Mouse (Mus musculus): ENCODE data around the gene Rora. TPM values are rescaled to one million over a fixed set of nuclear protein-coding genes. Genes with fewer than 3 reads are reported as not detected.

The Rora gene
- polyA plus RNA-seq, 1 experiment from 2014 or later: 5.0 TPM

DNA sequence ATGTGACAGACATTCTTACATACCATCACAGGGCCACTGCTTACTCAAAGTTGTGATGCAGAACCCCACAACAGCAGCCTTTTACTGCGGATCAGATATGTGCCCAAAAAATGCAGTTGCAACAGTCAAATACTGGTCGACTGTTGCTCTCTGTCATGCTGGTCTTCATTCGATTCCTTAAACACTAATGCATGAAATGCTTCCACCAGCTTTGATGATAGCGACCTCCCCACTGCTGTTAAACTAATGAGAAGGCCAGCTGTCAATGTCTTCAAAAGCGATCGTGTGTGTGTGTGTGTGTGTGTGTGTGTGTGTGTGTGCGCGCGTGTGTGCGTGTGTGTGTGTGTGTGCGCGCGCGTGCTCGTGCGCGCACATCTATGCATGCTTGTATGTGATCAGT lies 730.9 kb downstream of the Rora start:
- Histone ChIP-seq H3K27ac (no peak overlapping the region), H3K27me3 (ENCODE audit: insufficient read depth, poor library complexity, severe bottlenecking) (no peaks in the 10 kb centered on the region), H3K9me3 (no peaks in the 10 kb centered on the region), H3K4me3 (no peak overlapping the region), H3K4me1 (no peaks in the 10 kb centered on the region), H3K36me3 (no peaks in the 10 kb centered on the region)
- WGBS: 89% methylated on average over 17 of the region's 17 CpGs
- DNase-seq (ENCODE audit: low spot score): no peak

DNA sequence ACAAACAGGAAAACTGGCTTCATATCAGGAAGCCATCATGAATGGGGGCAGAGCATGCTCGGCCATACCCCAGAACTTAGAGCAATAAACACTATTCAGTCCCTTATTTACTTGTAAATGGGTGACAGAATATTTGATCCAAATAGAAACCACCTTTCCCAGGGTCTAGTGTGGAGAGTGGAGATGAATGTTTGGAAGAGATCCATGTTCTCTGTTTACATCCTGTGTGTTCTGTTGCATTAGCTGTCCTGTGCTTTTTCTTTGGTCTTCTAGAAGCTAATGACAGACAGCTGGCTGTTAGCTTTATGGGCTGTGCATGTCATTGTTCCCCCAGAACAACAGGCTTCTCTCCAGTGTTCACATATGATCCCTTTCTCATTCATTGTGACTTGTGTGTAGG lies 731.3 kb downstream of the Rora start:
- WGBS: 90% methylated on average over 1 of the region's 1 CpGs
- H3K27me3 ChIP-seq (ENCODE audit: insufficient read depth, poor library complexity, severe bottlenecking): no peaks in the 10 kb centered on the region
- no peaks in the 10 kb centered on the region for H3K9me3 ChIP-seq
- H3K4me1 ChIP-seq: no peaks in the 10 kb centered on the region
- no peak overlapping the region for H3K27ac ChIP-seq
- DNase-seq (ENCODE audit: low spot score): no peak
- no peak overlapping the region for H3K4me3 ChIP-seq
- H3K36me3 ChIP-seq: no peaks in the 10 kb centered on the region

DNA sequence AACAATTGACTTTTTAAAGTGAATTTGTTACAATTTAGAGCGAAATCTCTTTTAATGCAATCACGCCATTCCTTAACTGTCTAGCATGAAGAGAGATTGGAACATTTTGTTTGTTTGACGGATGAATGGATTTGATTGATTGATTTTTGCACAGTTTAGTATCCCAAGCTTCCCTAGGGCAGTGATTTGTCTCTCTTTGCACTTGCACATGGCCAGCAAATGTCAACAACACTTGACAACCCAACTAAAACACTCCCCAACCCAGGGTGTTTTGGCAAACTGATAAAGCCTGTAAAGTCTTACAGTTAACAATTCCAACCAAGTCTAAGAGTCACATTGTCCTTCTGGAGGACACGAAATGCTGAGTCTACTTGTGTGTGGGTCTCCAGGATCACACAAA lies 733.7 kb downstream of the Rora start:
- Histone ChIP-seq H3K27ac (no peak overlapping the region), H3K4me3 (no peak overlapping the region), H3K27me3 (ENCODE audit: insufficient read depth, poor library complexity, severe bottlenecking) (no peaks in the 10 kb centered on the region), H3K9me3 (no peaks in the 10 kb centered on the region), H3K4me1 (no peaks in the 10 kb centered on the region), H3K36me3 (no peaks in the 10 kb centered on the region)
- WGBS: 77% methylated on average over 4 of the region's 4 CpGs
- no peak for DNase-seq (ENCODE audit: low spot score)

DNA sequence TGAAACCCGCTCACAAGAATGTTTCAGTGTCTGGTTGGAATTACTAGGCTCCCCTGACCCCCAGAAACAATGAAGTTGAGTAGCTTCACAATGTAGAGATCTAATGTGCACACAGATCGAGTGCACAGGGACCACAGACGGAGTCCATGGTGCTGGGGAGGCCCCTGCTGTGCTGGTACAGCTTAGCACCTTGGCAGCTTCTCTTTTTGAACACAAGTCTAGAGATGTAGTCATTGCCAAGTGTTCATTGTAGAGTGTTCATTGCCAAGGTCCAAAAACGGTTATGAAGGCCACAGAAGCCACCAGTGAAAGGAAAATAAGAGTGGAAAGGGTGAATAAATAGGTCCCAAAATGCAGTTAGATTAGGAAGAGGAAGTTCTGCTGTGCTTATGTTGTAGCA lies 737.0 kb downstream of the Rora start:
- DNase-seq (ENCODE audit: low spot score): no peak
- Histone ChIP-seq H3K27ac (no peak overlapping the region), H3K4me1 (no peaks in the 10 kb centered on the region), H3K27me3 (ENCODE audit: insufficient read depth, poor library complexity, severe bottlenecking) (no peaks in the 10 kb centered on the region), H3K4me3 (no peak overlapping the region), H3K36me3 (no peaks in the 10 kb centered on the region), H3K9me3 (no peaks in the 10 kb centered on the region)
- WGBS: 75% methylated on average over 4 of the region's 4 CpGs

DNA sequence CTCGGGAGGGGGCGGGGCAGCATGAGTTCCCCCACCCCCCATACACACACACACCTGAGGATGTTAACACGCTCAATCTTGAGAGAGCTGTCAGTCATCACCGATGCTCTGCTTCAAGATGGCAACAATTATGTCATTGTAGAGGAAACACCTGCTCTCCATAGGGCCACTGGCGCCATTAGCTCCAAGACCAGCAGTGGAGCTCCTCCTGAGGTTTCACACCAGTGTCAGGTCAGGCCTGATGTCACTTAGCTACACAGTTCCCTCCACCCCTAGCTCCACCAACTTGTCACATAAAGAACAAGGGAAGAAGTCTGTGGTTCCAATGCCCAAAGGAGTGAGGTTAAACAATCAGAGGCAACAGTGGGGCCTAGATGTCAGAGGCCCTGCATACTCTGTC lies 740.6 kb downstream of the Rora start:
- no peak overlapping the region for H3K27ac ChIP-seq
- no peaks in the 10 kb centered on the region for H3K9me3 ChIP-seq
- H3K36me3 ChIP-seq: no peaks in the 10 kb centered on the region
- H3K4me3 ChIP-seq: no peak overlapping the region
- no peaks in the 10 kb centered on the region for H3K27me3 ChIP-seq (ENCODE audit: insufficient read depth, poor library complexity, severe bottlenecking)
- DNase-seq (ENCODE audit: low spot score): no peak
- WGBS: 88% methylated on average over 5 of the region's 5 CpGs
- peaks cover 6% of the 10 kb centered on the region; the same call in 1 of the 2 replicates for H3K4me1 ChIP-seq

DNA sequence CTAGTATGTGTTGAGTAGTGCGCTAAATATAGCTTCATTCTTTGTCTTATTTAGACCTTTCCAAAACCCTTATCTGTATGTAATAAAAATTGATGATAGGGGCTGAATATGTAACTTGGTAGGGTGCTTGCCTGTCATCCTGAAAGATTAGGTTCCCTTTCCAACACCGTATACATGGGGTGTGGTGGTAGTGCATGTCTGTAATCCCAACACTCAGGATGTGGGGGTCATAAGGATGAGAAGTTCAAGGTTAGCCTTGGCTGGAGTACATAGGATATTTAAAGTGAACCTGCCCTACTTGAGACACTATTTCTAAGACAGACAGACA lies 743.8 kb downstream of the Rora start:
- whole genome bisulfite sequencing: 48% methylated on average over 2 of the region's 2 CpGs
- Histone ChIP-seq H3K9me3 (no peaks in the 10 kb centered on the region), H3K4me1 (peaks cover 6% of the 10 kb centered on the region; the same call in 1 of the 2 replicates), H3K27ac (peak overlapping the region; percentile 97), H3K4me3 (peak overlapping the region; percentile 75), H3K27me3 (ENCODE audit: insufficient read depth, poor library complexity, severe bottlenecking) (no peaks in the 10 kb centered on the region), H3K36me3 (0 out of 2 replicates have a peak, but pooled peaks cover 3% of the 10 kb centered on the region)
- DNase-seq (ENCODE audit: low spot score): no peak

DNA sequence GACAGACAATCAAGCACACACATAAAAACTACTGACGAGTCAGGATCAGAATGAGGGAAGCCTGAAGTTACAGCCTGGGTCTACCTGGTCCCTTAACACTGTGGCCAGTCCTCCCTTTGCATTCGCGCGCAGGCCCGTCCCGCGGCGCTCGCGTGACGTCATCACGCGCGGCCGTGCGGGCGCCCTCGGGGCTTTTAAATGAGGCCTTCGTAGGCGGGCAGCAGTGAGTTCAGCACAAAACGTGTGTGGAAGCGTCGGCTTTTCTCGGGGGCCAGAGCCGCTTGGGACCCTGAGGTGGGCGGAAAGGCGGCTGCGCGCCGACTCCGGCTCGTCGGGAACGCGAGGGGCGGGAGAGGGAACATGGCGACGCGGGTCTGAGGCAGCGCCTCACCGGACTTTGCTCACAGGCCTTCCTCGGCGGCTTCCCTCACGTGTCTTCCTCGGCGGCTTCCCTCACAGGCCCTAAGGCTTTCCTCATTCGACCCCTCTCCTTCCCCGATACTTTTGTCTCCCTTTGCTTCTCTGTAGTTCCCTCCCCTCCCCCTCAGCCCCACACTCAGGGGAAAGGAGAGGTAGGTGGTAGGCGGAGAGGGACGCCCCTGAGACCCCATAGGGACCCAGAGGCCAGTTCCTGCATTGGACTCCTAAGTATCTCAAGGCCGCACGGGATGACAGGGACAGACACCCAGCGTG lies 744.3 kb downstream of the Rora start, which contains the start of gene Ice2:
Ice2 (plus strand) TSS at position 147 of the 693 bp plus-strand sequence.
- Histone ChIP-seq H3K9me3 (no peaks in the 10 kb centered on the region), H3K27me3 (ENCODE audit: insufficient read depth, poor library complexity, severe bottlenecking) (no peaks in the 10 kb centered on the region), H3K4me3 (peak within 1 kb of the TSS; percentile 75), H3K4me1 (peaks cover 6% of the 10 kb centered on the region; the same call in 1 of the 2 replicates), H3K27ac (peak within 1 kb of the TSS; percentile 97), H3K36me3 (0 out of 2 replicates have a peak, but pooled peaks cover 3% of the 10 kb centered on the region)
- DNase-seq (ENCODE audit: low spot score): peak; percentile 88
- under 1% methylated on average over 53 of the region's 53 CpGs for WGBS

DNA sequence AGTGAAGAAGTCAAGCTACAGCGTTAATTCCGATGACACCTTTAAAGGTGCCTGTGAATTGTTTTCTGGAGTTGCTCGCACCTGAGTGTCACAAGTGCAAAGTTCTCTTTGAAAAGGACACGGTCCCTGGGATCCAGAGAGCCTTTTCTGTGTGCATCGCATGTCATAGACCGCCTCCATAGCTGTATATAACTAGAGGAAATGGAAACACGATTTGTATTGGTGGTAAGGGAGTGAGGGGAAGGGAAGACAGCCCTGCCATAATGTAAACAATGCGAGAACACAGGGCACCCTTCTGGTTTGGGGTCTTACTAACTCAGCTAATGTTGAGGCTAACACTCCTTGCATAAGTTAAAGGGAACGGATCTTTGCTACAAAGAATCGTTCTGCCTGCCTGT lies 744.9 kb downstream of the Rora start:
- H3K9me3 ChIP-seq: no peaks in the 10 kb centered on the region
- H3K36me3 ChIP-seq: 0 out of 2 replicates have a peak, but pooled peaks cover 3% of the 10 kb centered on the region
- H3K27ac ChIP-seq: peak overlapping the region; percentile 97
- H3K27me3 ChIP-seq (ENCODE audit: insufficient read depth, poor library complexity, severe bottlenecking): no peaks in the 10 kb centered on the region
- H3K4me3 ChIP-seq: peak overlapping the region; percentile 75
- H3K4me1 ChIP-seq: peaks cover 6% of the 10 kb centered on the region; the same call in 1 of the 2 replicates
- 20% methylated on average over 10 of the region's 10 CpGs for WGBS
- DNase-seq (ENCODE audit: low spot score): no peak

DNA sequence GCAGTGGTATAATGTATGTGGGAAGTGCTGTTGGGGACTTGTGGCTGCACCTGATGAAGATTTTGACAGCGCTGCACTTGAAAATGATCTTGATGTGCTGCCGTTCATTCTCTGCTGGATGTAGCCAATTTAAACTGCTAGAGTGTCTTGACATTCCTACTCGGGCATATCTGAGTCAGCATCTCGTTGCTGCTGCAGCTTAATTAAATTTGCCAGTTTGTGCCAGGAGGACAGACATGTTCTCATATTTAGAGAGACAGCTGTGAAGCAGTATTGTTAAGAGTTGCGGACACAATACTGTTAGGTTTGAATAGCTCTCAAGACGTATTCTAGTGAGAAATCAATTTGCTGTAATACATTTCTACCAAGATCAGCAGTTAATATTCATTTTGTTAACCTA lies 751.1 kb downstream of the Rora start:
- no peak overlapping the region for H3K27ac ChIP-seq
- no peaks in the 10 kb centered on the region for H3K27me3 ChIP-seq (ENCODE audit: insufficient read depth, poor library complexity, severe bottlenecking)
- H3K4me1 ChIP-seq: no peaks in the 10 kb centered on the region
- WGBS: 80% methylated on average over 6 of the region's 6 CpGs
- DNase-seq (ENCODE audit: low spot score): no peak
- H3K9me3 ChIP-seq: no peaks in the 10 kb centered on the region
- H3K4me3 ChIP-seq: no peak overlapping the region
- no peaks in the 10 kb centered on the region; the same call in 1 of the 2 replicates for H3K36me3 ChIP-seq

DNA sequence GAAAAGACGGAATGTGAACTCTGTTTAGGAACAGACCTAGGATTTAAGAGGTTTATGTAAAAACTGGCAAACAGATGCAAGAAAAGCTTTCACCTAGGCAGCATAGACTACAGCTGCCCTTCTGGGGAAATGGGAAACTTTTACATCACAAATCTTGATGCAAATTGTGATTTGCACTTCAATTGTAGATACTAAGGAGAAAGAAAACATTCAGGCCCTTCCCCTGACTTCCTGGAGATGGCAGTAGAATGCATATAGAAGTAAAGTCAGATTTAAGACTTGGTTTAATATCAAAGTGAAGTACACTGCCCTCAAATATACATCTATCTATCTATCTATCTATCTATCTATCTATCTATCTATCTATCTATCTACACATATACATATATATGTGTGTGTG lies 765.9 kb downstream of the Rora start:
- WGBS: 91% methylated on average over 1 of the region's 1 CpGs
- Histone ChIP-seq H3K4me1 (no peaks in the 10 kb centered on the region), H3K27me3 (ENCODE audit: insufficient read depth, poor library complexity, severe bottlenecking) (no peaks in the 10 kb centered on the region), H3K9me3 (no peaks in the 10 kb centered on the region), H3K36me3 (peaks cover 48% of the 10 kb centered on the region), H3K27ac (no peak overlapping the region), H3K4me3 (no peak overlapping the region)
- DNase-seq (ENCODE audit: low spot score): no peak

DNA sequence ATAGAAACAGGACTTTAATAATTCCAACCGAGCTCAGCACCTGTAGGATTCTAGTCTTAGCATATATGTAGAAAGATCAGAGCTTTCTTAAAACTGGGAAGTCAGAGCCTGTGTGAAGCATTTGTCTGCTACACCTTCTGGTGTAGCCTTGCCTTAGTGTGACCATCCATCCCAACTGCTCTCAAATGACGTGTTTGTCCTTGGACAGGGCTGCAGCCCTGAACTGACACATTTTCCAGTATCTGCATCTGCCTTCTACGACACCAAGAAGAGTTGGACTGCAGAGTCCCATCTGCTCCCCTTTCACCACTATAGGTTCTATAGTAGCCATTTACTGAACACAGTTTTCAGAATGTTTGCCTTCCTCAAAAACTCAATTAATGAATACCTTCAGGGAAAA lies 776.9 kb downstream of the Rora start:
- Histone ChIP-seq H3K9me3 (no peaks in the 10 kb centered on the region), H3K27me3 (ENCODE audit: insufficient read depth, poor library complexity, severe bottlenecking) (no peaks in the 10 kb centered on the region), H3K4me1 (peaks cover 12% of the 10 kb centered on the region; the same call in 1 of the 2 replicates), H3K27ac (no peak overlapping the region), H3K36me3 (peaks cover 46% of the 10 kb centered on the region), H3K4me3 (no peak overlapping the region)
- DNase-seq (ENCODE audit: low spot score): no peak
- WGBS: 78% methylated on average over 3 of the region's 3 CpGs

DNA sequence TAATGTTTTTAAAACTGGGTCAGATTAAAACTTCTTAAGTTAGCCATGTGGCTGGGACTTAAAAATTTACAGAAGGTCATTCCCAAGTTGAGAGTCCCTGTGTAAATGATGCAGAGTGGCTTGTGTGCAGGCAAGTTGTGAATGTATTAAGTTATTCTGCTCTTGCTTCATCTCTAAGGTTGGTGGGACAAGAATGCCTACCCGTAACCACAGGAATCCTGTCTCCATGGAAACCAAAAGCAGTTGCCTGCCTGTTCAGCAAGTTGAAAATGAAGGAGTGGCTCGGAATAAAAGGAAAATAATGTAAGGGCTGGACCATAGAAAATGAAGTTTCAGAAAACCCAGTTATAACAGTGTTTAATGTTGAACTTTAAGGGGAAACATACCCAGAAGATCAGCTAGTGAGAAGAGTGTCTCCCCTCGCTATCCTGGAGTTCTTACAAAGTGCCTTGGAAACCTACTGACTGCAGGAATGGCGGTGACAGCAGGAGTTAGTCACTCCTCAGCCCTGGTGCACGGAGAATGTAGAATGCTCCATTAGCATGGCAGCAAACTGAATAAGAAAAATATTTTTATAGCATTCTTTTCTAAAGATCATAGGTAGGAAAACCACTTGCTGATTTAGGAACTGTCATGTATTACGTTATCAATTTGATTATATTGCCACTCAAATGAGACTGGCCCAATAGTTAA lies 778.4 kb downstream of the Rora start:
- Histone ChIP-seq H3K4me1 (peaks cover 12% of the 10 kb centered on the region; the same call in 1 of the 2 replicates), H3K4me3 (no peak overlapping the region), H3K27me3 (ENCODE audit: insufficient read depth, poor library complexity, severe bottlenecking) (no peaks in the 10 kb centered on the region), H3K27ac (no peak overlapping the region), H3K9me3 (no peaks in the 10 kb centered on the region), H3K36me3 (peaks cover 35% of the 10 kb centered on the region)
- no peak for DNase-seq (ENCODE audit: low spot score)
- WGBS: 38% methylated on average over 6 of the region's 6 CpGs

DNA sequence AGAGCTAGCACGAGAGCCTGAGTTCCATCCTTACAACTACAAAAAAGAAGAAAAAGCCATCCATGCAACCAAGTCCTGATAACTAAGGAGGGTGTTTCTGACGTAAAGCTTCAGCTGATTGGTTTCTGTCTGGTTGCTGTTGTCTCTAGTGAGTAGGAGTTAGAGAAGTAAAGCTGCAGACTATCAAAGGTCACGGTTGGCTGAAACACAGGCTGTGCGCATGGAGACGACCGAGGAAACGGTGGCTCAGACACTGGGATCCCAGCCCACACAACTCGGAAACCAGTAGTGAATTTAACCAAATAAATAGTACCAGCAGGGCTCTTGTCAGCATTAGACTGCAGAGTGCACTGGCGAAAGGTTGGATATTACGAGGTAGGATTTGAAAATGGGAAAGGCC lies 781.6 kb downstream of the Rora start:
- 80% methylated on average over 10 of the region's 10 CpGs for WGBS
- Histone ChIP-seq H3K36me3 (peaks cover 10% of the 10 kb centered on the region; the same call in 1 of the 2 replicates), H3K4me3 (no peak overlapping the region), H3K27me3 (ENCODE audit: insufficient read depth, poor library complexity, severe bottlenecking) (no peaks in the 10 kb centered on the region), H3K9me3 (no peaks in the 10 kb centered on the region), H3K4me1 (peaks cover 19% of the 10 kb centered on the region), H3K27ac (no peak overlapping the region)
- no peak for DNase-seq (ENCODE audit: low spot score)
